Mouse (Mus musculus) left cerebral cortex, postnatal 25 days (tissue): Measurements from ENCODE around the gene Ptpre. TPM values are rescaled to one million over a fixed set of nuclear protein-coding genes. Genes with fewer than 3 reads are reported as not detected.
A peak's percentile ranks its signal among the peaks of the same experiment; 100 is the strongest.
"Not testable (repeated sequence)": the region's sequence is repeated elsewhere in the genome, so short reads cannot be mapped to it uniquely, and the experiment has no call there.

Experiments
- DNase-seq, 2 experiments: peaks; one replicate each; pipeline ENCODE4 v3.0.0; 2022; ENCODE audit warnings: low spot score in 2 of 2, mixed read lengths in 1 of 2
- intact Hi-C: fragments of 180-260 bp; cut with DNase I; formaldehyde crosslinking; loops from one replicate; pipeline ENCODE4 v1.15.1; 2025
- total RNA-seq, 2 experiments: library from RNA; stranded (reverse); gene quantifications; 2 replicates each; pipeline ENCODE4 v1.2.3; 2021

The Ptpre gene
- total RNA-seq, 2 experiments from 2014 or later = 24.9 to 27.3 TPM

GRCm38 (mm10) chr7:135571392-135571791, 34.1 kb downstream of the Ptpre start:
- no peak for DNase-seq
- intact Hi-C loops = no loop called here

- DNase-seq = peak in 1 of 2 experiments; percentile 50
- intact Hi-C loops = no loop called here
Measured at GRCm38 (mm10) chr7:135571951-135572559, 34.8 kb downstream of the Ptpre start.

DNA sequence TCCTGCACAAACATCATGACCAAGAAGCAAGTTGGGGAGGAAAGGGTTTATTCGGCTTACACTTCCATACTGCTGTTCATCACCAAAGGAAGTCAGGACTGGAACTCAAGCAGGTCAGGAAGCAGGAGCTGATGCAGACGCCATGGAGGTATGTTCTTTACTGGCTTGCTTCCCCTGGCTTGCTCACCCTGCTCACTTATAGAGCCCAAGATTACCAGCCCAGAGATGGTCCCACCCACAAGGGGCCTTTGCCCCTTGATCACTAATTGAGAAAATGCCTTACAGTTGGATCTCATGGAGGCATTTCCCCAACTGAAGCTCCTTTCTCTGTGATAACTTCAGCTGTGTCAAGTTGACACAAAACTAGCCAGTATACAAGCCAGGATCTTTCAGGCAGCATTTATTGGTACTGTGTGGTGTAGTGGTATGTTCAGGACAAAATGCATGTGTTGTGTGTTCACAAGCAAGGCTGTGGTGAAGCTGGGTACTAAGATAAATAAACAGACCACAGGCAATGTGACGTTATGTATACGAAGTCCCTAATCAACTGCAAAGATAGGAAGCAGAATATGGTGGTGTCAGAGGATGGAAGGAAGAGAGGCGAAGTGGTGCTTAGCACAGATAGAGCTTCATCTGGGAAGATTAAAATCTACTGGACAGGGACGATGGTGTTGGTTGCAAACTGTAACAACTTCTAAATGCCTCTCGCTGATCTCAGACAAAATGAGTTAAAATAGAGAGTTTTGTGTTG, 38.2 kb downstream of the Ptpre start:
- intact Hi-C loops, DNase-seq: not testable (repeated sequence)

DNA sequence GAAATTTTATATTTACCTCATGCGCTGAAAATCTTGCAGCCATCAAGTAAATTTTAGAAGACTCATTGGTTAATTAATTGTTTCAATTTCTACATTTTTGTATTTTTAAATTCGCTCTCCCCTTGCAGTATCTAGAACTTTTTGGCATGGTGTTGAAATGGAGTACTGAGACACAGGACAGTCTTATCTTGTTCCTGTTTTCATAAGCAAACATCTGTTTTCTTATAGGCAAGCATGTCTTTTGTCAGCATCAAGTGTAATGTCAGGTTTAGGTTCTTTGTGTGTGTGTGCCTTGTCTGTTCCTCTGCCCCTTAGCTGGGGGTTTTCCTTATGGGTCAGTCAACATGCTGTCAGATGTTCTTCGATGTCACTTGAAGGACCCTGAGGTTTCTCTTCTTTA, 39.0 kb downstream of the Ptpre start:
- no peak for DNase-seq
- intact Hi-C loops = no loop called here

GRCm38 (mm10) chr7:135578715-135579325, 41.5 kb downstream of the Ptpre start:
- DNase-seq = peak in 1 of 2 experiments; percentile 55
- intact Hi-C loops = no loop called here

- DNase-seq = peak; percentile 42 to 83
- intact Hi-C loops = loop anchor here (5.0 kb wide), 1 partner anchor 43 kb away; the partner anchor contains the start of gene Ptpre
Measured at GRCm38 (mm10) chr7:135580306-135581091, 43.2 kb downstream of the Ptpre start.

DNA sequence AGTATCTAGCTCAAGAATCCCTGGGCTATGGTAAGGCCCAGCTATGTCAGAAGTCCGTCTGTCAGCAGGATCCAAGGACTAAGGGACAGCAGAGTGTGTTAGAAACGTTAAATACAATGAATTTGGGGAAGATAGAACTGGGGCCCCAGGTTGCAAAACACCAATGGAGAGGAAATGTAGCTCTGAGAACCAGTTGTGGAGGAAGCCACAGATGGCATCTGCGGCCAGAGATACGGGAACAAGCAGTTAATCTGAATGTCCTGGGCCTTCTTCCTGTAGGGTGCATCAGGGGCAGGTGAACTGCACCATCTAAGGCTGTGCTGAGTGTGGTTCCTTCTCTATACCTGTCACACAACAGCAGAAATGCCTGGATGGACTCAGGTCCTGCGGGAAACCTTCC, 43.8 kb downstream of the Ptpre start:
- intact Hi-C loops = loop anchor here (5.0 kb wide), 1 partner anchor 44 kb away; the partner anchor contains the start of gene Ptpre
- no peak for DNase-seq

GRCm38 (mm10) chr7:135585125-135585687, 47.9 kb downstream of the Ptpre start:
- intact Hi-C loops = no loop called here
- no peak for DNase-seq

DNA sequence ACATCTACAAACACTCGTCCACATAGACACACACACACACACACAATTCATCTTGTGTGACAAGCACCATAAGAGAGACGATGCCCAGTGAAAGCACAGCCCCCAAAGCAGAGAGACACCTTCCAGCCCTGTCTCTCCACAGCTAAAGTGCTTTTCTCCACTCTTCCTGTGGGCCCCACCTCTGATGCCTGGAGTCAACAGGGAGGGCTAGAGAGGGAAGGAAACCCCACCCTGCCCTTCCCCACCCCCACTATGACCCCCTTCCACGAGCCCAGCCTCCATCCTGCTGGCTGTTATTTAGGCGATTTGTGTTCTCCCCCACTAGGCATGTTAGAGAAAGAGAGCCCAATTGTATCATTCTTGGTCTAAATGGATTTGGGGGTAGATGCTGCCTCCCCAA, 49.1 kb downstream of the Ptpre start:
- intact Hi-C loops = no loop called here
- no peak for DNase-seq

GRCm38 (mm10) chr7:135587821-135588575, 50.7 kb downstream of the Ptpre start:
- no peak for DNase-seq
- intact Hi-C loops = no loop called here

GRCm38 (mm10) chr7:135588620-135589309, 51.5 kb downstream of the Ptpre start:
- peak in 1 of 2 experiments; percentile 33 for DNase-seq
- intact Hi-C loops = no loop called here

- intact Hi-C loops = no loop called here
- DNase-seq = no peak
Measured at GRCm38 (mm10) chr7:135591461-135591860, 54.2 kb downstream of the Ptpre start.

GRCm38 (mm10) chr7:135593286-135593685, 56.0 kb downstream of the Ptpre start:
- no peak for DNase-seq
- intact Hi-C loops = no loop called here

GRCm38 (mm10) chr7:135593825-135594224, 56.5 kb downstream of the Ptpre start:
- no peak for DNase-seq
- intact Hi-C loops = no loop called here

DNA sequence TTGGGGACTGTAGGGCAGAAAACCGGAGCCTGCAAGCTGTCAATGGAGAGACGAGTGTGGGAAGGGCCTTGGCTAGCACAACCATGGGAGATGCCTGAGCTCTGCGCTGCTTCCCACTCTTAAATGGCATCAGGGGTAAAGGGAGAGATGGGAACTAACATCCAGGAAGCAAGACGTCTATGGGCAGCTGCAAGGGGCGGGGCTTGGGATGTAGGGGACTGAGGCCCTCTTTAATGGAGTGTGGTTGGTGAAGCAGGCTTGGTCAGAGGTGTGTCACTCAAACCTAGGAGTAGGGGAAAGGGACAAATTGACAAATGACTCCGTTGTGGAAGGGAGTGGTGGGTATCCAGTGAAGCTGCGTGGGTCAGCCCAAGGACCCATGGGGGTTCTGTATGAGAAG, 57.4 kb downstream of the Ptpre start:
- no peak for DNase-seq
- intact Hi-C loops = no loop called here

GRCm38 (mm10) chr7:135595640-135596174, 58.4 kb downstream of the Ptpre start:
- no peak for DNase-seq
- intact Hi-C loops = no loop called here

DNA sequence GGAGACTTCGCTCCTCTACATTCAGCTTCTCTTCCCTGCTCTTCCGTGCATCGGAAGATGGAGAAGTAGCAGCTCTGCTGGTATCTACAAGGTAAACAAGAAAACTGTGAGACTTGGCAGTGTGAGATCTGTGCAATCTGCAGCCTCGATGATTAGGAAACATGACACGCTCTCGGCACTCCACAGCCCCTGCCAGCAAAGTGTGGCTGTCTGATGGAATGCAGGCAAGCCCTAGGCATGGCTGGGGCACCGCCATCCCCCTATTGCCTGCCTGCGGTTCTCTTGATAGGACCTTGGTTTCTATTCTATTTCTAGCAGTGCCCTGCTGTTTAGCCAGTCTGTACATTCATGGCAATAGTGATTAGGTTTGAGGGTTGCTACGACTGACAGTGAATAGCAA, 59.7 kb downstream of the Ptpre start:
- intact Hi-C loops = no loop called here
- DNase-seq = no peak

GRCm38 (mm10) chr7:135597604-135598289, 60.5 kb downstream of the Ptpre start:
- DNase-seq = no peak
- intact Hi-C loops = no loop called here
